Mouse (Mus musculus): Measurements from ENCODE around the gene Hapln4. TPM values are rescaled to one million over a fixed set of nuclear protein-coding genes. Genes with fewer than 3 reads are reported as not detected.

Gene Hapln4
- polyA plus RNA-seq, 1 experiment from 2014 or later: 0.11 TPM

- Histone ChIP-seq H3K27ac (ENCODE audit: low read length) (no peak overlapping the region), H3K4me2 (ENCODE audit: low read depth, low read length) (no peak overlapping the region), H3K27me3 (replicated peaks; ENCODE audit: control insufficient read depth, insufficient read depth, low read length) (no peaks in the 10 kb centered on the region), H3K4me1 (ENCODE audit: control insufficient read depth, insufficient read depth, low read length) (peaks cover 21% of the 10 kb centered on the region), H3K36me3 (ENCODE audit: control insufficient read depth, insufficient read depth, low read length) (peaks cover 6% of the 10 kb centered on the region), H3K9ac (ENCODE audit: low read depth, low read length) (no peak overlapping the region), H3K9me3 (ENCODE audit: control insufficient read depth, low read length) (no peaks in the 10 kb centered on the region), H3K4me3 (ENCODE audit: low read length) (no peak overlapping the region)
- WGBS: 77% methylated on average over 3 of the region's 3 CpGs
- ATAC-seq: no peak
Measured at GRCm38 (mm10) chr8:70130066-70130465, 46.8 kb downstream of the Hapln4 start.

- H3K4me2 ChIP-seq (ENCODE audit: low read depth, low read length): peak within 1 kb of the TSS; percentile 58
- H3K4me3 ChIP-seq (ENCODE audit: low read length): peak within 1 kb of the TSS; percentile 68
- H3K27me3 ChIP-seq (replicated peaks; ENCODE audit: control insufficient read depth, insufficient read depth, low read length): no peaks in the 10 kb centered on the region
- peak; percentile 94 for ATAC-seq
- WGBS: under 1% methylated on average over 37 of the region's 37 CpGs
- peak within 1 kb of the TSS; percentile 14; the same call in 1 of the 2 replicates for H3K27ac ChIP-seq (ENCODE audit: low read length)
- H3K9me3 ChIP-seq (ENCODE audit: control insufficient read depth, low read length): no peaks in the 10 kb centered on the region
- peaks cover 21% of the 10 kb centered on the region for H3K4me1 ChIP-seq (ENCODE audit: control insufficient read depth, insufficient read depth, low read length)
- peak within 1 kb of the TSS; percentile 75 for H3K9ac ChIP-seq (ENCODE audit: low read depth, low read length)
- peaks cover 7% of the 10 kb centered on the region for H3K36me3 ChIP-seq (ENCODE audit: control insufficient read depth, insufficient read depth, low read length)
Measured at GRCm38 (mm10) chr8:70131166-70131883, 48.1 kb downstream of the Hapln4 start, which contains the start of gene Nr2c2ap. Nr2c2ap (plus strand) TSS chr8:70131333.

- H3K4me2 ChIP-seq (ENCODE audit: low read depth, low read length): no peak overlapping the region
- no peak overlapping the region for H3K27ac ChIP-seq (ENCODE audit: low read length)
- H3K9me3 ChIP-seq (ENCODE audit: control insufficient read depth, low read length): no peaks in the 10 kb centered on the region
- H3K4me3 ChIP-seq (ENCODE audit: low read length): no peak overlapping the region
- H3K9ac ChIP-seq (ENCODE audit: low read depth, low read length): no peak overlapping the region
- peaks cover 28% of the 10 kb centered on the region for H3K4me1 ChIP-seq (ENCODE audit: control insufficient read depth, insufficient read depth, low read length)
- H3K36me3 ChIP-seq (ENCODE audit: control insufficient read depth, insufficient read depth, low read length): peaks cover 7% of the 10 kb centered on the region
- ATAC-seq: no peak
- 90% methylated on average over 5 of the region's 5 CpGs for WGBS
- H3K27me3 ChIP-seq (replicated peaks; ENCODE audit: control insufficient read depth, insufficient read depth, low read length): no peaks in the 10 kb centered on the region
Measured at GRCm38 (mm10) chr8:70134086-70134485, 50.8 kb downstream of the Hapln4 start.

- H3K4me3 ChIP-seq (ENCODE audit: low read length): no peak overlapping the region
- no peak overlapping the region for H3K4me2 ChIP-seq (ENCODE audit: low read depth, low read length)
- WGBS: 90% methylated on average over 9 of the region's 9 CpGs
- peaks cover 22% of the 10 kb centered on the region for H3K4me1 ChIP-seq (ENCODE audit: control insufficient read depth, insufficient read depth, low read length)
- no peaks in the 10 kb centered on the region for H3K27me3 ChIP-seq (replicated peaks; ENCODE audit: control insufficient read depth, insufficient read depth, low read length)
- H3K27ac ChIP-seq (ENCODE audit: low read length): no peak overlapping the region
- no peak for ATAC-seq
- H3K9me3 ChIP-seq (ENCODE audit: control insufficient read depth, low read length): no peaks in the 10 kb centered on the region
- peaks cover 7% of the 10 kb centered on the region for H3K36me3 ChIP-seq (ENCODE audit: control insufficient read depth, insufficient read depth, low read length)
- no peak overlapping the region for H3K9ac ChIP-seq (ENCODE audit: low read depth, low read length)
Measured at GRCm38 (mm10) chr8:70134931-70135330, 51.7 kb downstream of the Hapln4 start.

DNA sequence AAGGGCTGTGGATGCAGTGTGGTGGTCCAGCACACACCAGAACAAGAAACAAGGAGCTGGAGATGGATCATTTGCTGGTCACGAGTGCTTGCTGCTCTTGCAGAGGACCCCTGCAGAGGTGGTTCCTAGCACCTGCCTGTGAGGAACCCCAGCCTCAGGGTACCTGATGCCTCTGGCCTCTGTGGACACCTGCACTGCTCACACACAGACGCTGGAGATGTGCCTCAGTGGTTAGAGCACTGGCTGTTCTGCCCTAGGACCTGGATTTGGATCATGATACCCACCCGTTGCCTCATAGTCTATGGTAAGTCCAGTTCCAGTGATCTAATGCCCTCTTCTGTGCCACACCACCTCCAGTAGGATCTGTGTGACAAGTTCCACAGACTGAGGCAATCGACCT lies 53.3 kb downstream of the Hapln4 start:
- Histone ChIP-seq H3K4me3 (ENCODE audit: low read length) (no peak overlapping the region), H3K4me1 (ENCODE audit: control insufficient read depth, insufficient read depth, low read length) (peaks cover 27% of the 10 kb centered on the region), H3K27ac (ENCODE audit: low read length) (no peak overlapping the region), H3K36me3 (ENCODE audit: control insufficient read depth, insufficient read depth, low read length) (peaks cover 7% of the 10 kb centered on the region), H3K9ac (ENCODE audit: low read depth, low read length) (no peak overlapping the region), H3K4me2 (ENCODE audit: low read depth, low read length) (no peak overlapping the region), H3K9me3 (ENCODE audit: control insufficient read depth, low read length) (no peaks in the 10 kb centered on the region), H3K27me3 (replicated peaks; ENCODE audit: control insufficient read depth, insufficient read depth, low read length) (no peaks in the 10 kb centered on the region)
- WGBS: 82% methylated on average over 4 of the region's 4 CpGs
- ATAC-seq: no peak

DNA sequence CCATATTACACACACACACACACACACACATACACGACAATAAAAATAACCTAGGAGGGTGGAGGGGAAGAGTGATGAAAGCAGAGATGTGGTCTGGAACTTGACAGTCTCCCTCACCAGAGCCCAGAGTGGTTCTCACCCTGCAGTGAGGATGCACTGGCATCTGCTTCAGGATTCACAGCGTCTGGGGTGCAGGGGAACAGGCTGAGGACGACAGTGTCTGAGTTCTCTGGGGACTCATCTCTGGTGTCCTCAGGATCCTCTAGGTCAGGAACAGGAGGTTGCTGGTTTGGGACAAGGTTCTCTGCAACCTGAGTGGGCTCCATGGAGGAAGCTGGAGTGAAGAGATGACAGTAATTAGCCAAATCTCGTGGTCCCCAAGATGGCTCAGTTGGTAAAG lies 54.6 kb downstream of the Hapln4 start:
- peaks cover 7% of the 10 kb centered on the region for H3K36me3 ChIP-seq (ENCODE audit: control insufficient read depth, insufficient read depth, low read length)
- H3K27me3 ChIP-seq (replicated peaks; ENCODE audit: control insufficient read depth, insufficient read depth, low read length): no peaks in the 10 kb centered on the region
- no peak overlapping the region for H3K27ac ChIP-seq (ENCODE audit: low read length)
- H3K4me2 ChIP-seq (ENCODE audit: low read depth, low read length): peak overlapping the region; percentile 72
- 78% methylated on average over 4 of the region's 4 CpGs for WGBS
- H3K4me3 ChIP-seq (ENCODE audit: low read length): no peak overlapping the region
- H3K9ac ChIP-seq (ENCODE audit: low read depth, low read length): peak overlapping the region; percentile 41; the same call in 1 of the 2 replicates
- H3K4me1 ChIP-seq (ENCODE audit: control insufficient read depth, insufficient read depth, low read length): peaks cover 17% of the 10 kb centered on the region
- no peaks in the 10 kb centered on the region for H3K9me3 ChIP-seq (ENCODE audit: control insufficient read depth, low read length)
- ATAC-seq: no peak

DNA sequence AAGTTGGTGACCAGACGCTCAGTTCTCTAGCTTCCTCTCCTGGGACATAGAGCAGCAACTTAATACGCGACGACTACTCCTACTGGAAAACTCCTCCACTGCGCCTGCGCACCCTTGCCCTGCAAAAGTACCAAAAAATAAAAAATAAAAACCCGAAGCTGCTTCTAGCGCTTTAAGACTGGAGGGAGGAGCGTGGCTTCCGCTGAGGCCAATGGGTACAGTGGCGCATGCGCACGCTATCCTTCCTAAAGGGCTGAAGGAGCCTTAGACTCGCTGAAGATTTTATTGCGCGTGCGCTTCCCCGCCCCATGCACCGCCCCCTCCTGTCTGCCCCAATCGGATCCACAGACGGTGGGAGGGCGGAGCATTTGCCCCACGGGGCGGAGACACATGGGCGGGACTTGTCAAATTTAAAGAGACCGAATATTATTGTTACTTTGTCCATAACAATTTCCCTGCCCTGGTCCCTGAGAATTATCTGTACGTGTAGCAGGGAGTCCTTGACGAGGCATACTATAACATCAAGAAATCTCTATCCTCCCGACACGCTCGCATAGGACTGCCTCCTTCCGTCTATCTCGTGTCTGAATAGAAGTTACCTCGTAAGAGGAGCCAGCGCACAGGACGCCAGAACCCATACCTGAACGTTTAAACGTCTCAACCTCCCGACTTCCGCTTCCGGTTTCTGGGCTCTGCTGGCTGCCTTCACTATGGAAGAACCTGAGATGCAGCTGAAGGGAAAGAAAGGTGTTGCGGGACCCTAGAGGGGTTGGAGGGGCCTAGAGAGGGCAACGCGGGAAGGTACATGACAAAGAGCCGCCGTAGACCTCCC lies 56.0 kb downstream of the Hapln4 start, which contains the start of the genes Rfxank, Borcs8 and Mef2b:
Rfxank (minus strand) TSS at position 129 of the 832 bp plus-strand sequence.
Borcs8 (plus strand) TSS at position 474 of the 832 bp plus-strand sequence.
Mef2b (plus strand) TSS at position 686 of the 832 bp plus-strand sequence.
- WGBS: under 1% methylated on average over 46 of the region's 46 CpGs
- H3K27me3 ChIP-seq (replicated peaks; ENCODE audit: control insufficient read depth, insufficient read depth, low read length): no peaks in the 10 kb centered on the region
- H3K9me3 ChIP-seq (ENCODE audit: control insufficient read depth, low read length): no peaks in the 10 kb centered on the region
- H3K9ac ChIP-seq (ENCODE audit: low read depth, low read length): peak within 1 kb of the TSS; percentile 82
- peak within 1 kb of the TSS; percentile 92 for H3K27ac ChIP-seq (ENCODE audit: low read length)
- H3K4me1 ChIP-seq (ENCODE audit: control insufficient read depth, insufficient read depth, low read length): peaks cover 17% of the 10 kb centered on the region
- H3K4me3 ChIP-seq (ENCODE audit: low read length): peak within 1 kb of the TSS; percentile 90
- peak; percentile 98 for ATAC-seq
- peaks cover 4% of the 10 kb centered on the region; the same call in 1 of the 2 replicates for H3K36me3 ChIP-seq (ENCODE audit: control insufficient read depth, insufficient read depth, low read length)
- H3K4me2 ChIP-seq (ENCODE audit: low read depth, low read length): peak within 1 kb of the TSS; percentile 80

DNA sequence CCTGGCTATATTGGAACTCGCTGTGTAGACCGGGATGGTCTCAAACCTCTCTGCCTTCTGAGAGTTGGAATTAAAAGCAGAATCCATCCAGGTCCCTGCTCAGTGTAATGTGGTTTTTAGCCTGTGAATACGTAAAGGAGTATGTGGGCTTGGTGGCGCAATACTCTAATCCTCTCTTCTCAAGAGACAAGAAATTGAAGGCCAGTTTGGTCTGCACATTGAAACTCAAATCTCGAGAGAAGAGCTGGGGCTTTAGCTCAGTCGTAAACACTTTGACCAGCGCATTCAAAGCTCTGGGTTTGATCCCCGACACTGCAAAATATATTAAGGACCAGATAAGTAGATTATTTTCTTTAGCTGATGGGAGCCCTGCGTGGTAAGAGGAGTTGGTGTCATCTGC lies 56.7 kb downstream of the Hapln4 start:
- H3K36me3 ChIP-seq (ENCODE audit: control insufficient read depth, insufficient read depth, low read length): peaks cover 7% of the 10 kb centered on the region
- ATAC-seq: no peak
- no peaks in the 10 kb centered on the region for H3K27me3 ChIP-seq (replicated peaks; ENCODE audit: control insufficient read depth, insufficient read depth, low read length)
- H3K9me3 ChIP-seq (ENCODE audit: control insufficient read depth, low read length): no peaks in the 10 kb centered on the region
- peak overlapping the region; percentile 80 for H3K4me2 ChIP-seq (ENCODE audit: low read depth, low read length)
- 8% methylated on average over 9 of the region's 9 CpGs for WGBS
- peaks cover 17% of the 10 kb centered on the region for H3K4me1 ChIP-seq (ENCODE audit: control insufficient read depth, insufficient read depth, low read length)
- peak overlapping the region; percentile 90 for H3K4me3 ChIP-seq (ENCODE audit: low read length)
- peak overlapping the region; percentile 92 for H3K27ac ChIP-seq (ENCODE audit: low read length)
- H3K9ac ChIP-seq (ENCODE audit: low read depth, low read length): peak overlapping the region; percentile 82
